Mouse (Mus musculus): Measurements from ENCODE around the gene Dclk3. TPM values are rescaled to one million over a fixed set of nuclear protein-coding genes. Genes with fewer than 3 reads are reported as not detected.

Gene Dclk3
- total RNA-seq, 2 experiments from 2014 or later = not detected

GRCm38 (mm10) chr9:111476479-111477016 is 37.7 kb downstream of the Dclk3 start:
- ATAC-seq (replicated peaks; ENCODE audit: low FRiP score, poor library complexity, severe bottlenecking) = no peak

- ATAC-seq (replicated peaks; ENCODE audit: low FRiP score, poor library complexity, severe bottlenecking) = no peak
These were observed 40.1 kb downstream of the Dclk3 start for GRCm38 (mm10) chr9:111478853-111479490.

GRCm38 (mm10) chr9:111481011-111481410 is 42.1 kb downstream of the Dclk3 start:
- no peak for ATAC-seq (replicated peaks; ENCODE audit: low FRiP score, poor library complexity, severe bottlenecking)

- ATAC-seq (replicated peaks; ENCODE audit: low FRiP score, poor library complexity, severe bottlenecking) = no peak
These were observed 48.0 kb downstream of the Dclk3 start for GRCm38 (mm10) chr9:111486645-111487477.

GRCm38 (mm10) chr9:111490583-111490982 is 51.7 kb downstream of the Dclk3 start:
- ATAC-seq (replicated peaks; ENCODE audit: low FRiP score, poor library complexity, severe bottlenecking) = no peak

- no peak for ATAC-seq (replicated peaks; ENCODE audit: low FRiP score, poor library complexity, severe bottlenecking)
These were observed 52.4 kb downstream of the Dclk3 start for GRCm38 (mm10) chr9:111491280-111491679.

DNA sequence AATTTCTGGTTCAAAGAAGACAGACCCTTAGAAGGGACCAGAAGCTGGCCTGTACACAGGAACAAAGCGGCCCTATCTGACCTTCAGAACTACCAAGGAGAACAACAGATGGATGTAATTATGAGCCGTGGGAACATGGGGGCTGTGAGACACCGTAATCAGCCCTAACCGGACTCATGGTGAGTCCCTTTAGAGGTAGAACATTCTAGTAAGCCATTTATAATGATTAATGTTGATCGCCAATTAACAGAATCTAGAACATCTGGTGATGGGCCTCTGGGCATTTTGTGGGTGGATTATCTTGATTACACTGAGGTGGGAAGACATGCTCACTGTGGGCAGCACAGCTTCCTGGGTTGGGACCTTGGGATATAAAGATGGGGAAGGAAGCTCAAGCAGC is 54.6 kb downstream of the Dclk3 start:
- ATAC-seq (replicated peaks; ENCODE audit: low FRiP score, poor library complexity, severe bottlenecking) = no peak

DNA sequence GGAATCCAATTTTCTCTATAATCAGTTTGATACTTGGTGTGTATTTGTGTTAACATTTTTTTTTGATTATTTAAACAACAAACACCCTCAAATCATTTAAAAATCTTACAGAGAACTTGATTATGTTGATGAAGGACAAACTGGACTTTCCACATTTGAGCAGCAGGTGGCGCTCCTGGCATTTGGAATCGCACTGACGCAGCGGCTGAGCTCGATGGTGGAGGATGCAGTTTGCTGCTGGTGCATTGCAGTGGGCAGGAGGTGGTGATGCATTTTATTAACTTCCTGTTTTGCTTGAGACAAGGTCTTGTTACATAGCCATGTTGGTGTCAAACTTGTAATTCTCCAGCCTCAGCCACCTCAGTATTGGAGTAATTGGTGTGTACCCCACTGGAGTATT is 56.7 kb downstream of the Dclk3 start:
- ATAC-seq (replicated peaks; ENCODE audit: low FRiP score, poor library complexity, severe bottlenecking) = no peak

GRCm38 (mm10) chr9:111497074-111497811 is 58.4 kb downstream of the Dclk3 start:
- peak; percentile 75; the same call in 1 of the 2 replicates for ATAC-seq (replicated peaks; ENCODE audit: low FRiP score, poor library complexity, severe bottlenecking)

GRCm38 (mm10) chr9:111500211-111500610 is 61.3 kb downstream of the Dclk3 start:
- ATAC-seq (replicated peaks; ENCODE audit: low FRiP score, poor library complexity, severe bottlenecking) = no peak

DNA sequence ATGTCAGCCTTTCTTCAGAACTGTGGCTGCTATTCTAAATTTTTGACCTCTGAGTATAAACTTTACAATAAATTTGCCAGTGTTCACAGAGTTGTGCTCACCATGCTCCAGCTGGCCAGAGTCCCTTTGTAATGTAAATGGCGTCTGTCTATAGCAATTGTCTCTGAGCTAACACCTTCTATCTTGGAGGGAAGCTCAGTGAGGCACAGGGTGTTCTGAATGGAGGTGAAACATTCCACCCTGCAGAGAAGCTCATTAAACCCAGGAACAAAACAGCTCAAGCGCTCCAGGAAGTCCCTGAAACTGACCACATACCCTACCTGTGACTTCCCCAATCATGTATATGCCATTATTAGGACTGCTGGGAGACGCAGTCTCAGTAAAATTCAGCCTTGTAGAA is 67.2 kb downstream of the Dclk3 start:
- no peak for ATAC-seq (replicated peaks; ENCODE audit: low FRiP score, poor library complexity, severe bottlenecking)

GRCm38 (mm10) chr9:111514586-111515473 is 75.9 kb downstream of the Dclk3 start:
- ATAC-seq (replicated peaks; ENCODE audit: low FRiP score, poor library complexity, severe bottlenecking) = no peak

DNA sequence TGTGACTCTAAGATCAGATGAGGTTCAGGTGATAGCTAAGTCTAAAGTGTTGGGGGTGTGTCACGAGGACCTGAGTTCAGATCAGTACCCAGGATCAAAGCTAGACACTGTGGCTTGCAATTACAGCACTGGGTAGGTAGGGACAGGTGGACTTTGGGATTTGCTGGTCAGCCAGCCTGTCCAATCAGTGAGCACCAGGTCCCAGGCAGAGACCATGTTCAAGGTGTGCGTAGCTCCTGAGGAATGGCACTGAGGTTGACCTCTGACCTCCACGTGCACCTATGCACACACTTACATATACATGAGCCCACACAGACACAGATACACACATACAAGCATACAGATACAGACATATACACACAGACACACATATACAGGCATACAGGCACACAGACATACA is 76.7 kb downstream of the Dclk3 start:
- ATAC-seq (replicated peaks; ENCODE audit: low FRiP score, poor library complexity, severe bottlenecking) = no peak

- ATAC-seq (replicated peaks; ENCODE audit: low FRiP score, poor library complexity, severe bottlenecking) = no peak
These were observed 83.3 kb downstream of the Dclk3 start for GRCm38 (mm10) chr9:111522226-111522625.

GRCm38 (mm10) chr9:111523111-111523510 is 84.2 kb downstream of the Dclk3 start:
- ATAC-seq (replicated peaks; ENCODE audit: low FRiP score, poor library complexity, severe bottlenecking) = no peak

DNA sequence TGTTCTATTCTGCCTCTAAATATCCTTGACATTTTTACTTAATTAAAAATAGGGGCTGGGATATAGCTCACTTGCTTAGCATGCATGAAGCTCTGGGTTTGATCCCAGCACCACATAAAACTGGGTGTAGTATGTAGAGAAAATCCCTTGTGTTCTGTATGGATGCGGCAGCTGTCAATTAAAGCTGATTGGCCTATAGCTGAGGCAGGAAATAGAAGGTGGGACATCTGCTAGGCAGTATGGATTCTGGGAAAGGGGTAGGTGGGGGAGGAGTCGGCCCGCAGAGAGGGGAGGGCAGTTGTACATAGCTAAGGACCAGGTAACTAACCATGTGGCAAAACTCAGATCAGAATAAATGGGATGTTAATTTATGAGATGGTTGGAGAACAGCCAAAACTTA is 85.0 kb downstream of the Dclk3 start:
- ATAC-seq (replicated peaks; ENCODE audit: low FRiP score, poor library complexity, severe bottlenecking) = no peak

GRCm38 (mm10) chr9:111534744-111535423 is 96.0 kb downstream of the Dclk3 start:
- ATAC-seq (replicated peaks; ENCODE audit: low FRiP score, poor library complexity, severe bottlenecking) = no peak

DNA sequence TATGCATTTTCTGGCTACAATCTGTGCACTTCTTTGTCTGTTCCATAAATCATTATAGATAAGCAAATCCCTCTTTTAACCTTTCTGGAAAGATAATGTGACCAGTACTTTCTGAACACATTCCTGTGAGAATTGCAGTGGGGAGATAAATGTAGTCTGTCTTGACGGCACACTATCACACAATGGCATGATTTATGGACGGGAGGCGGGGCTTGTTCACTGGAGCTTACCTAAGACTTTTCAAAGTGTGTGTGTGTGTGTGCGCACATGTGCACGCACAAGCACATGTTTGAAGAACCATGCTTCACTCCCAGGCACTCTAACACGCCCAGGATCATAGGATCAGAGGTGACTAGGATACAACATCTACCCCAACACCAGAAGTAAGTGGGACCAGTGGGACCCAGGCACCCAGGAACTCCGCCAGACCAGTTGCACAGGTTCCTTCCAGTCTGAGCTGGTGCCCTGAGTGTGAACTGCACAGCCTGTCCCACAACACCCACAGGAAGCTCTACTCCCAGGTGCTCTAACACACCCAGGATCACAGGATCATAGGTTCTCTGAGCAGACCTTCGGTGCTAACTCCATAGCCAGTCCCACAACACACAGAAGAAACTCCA is 96.7 kb downstream of the Dclk3 start:
- ATAC-seq (replicated peaks; ENCODE audit: low FRiP score, poor library complexity, severe bottlenecking) = no peak
